Mouse (Mus musculus): Measurements from ENCODE around the gene Olfr641. TPM values are rescaled to one million over a fixed set of nuclear protein-coding genes. Genes with fewer than 3 reads are reported as not detected.

The Olfr641 gene
- polyA plus RNA-seq, 1 experiment = not detected

DNA sequence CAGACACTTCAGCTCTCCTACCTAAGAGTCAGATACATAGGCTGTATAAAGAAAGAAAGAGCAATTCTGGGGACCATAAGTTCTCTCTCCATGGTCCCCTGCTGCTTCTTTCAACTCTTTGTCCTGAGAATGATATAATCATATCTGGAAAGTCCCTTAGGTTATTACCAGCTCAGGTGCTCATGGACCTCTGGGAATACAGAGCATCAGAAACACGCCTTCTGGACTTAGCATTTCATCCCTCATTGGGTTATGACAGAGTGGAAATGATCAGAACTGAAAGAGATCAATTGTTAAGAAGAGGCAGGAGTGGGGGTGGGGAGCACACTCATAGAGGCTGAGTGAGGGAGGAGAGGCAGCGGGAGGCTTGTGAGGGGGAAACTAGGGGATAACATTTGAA, 36.5 kb downstream of the Olfr641 start, which contains the start of gene Olfr644:
TSS of gene Olfr644 (minus strand) at position 101 of the 400 bp plus-strand sequence.
- no peaks in the 10 kb centered on the region for H3K4me1 ChIP-seq (ENCODE audit: control insufficient read depth, insufficient read depth, low read length)
- TF ChIP-seq CTCF (IDR thresholded peaks at IDR 0.05; ENCODE audit: low read depth, low read length) (no peak), EP300 (IDR thresholded peaks at IDR 0.05; ENCODE audit: insufficient read depth, low read depth, low read length) (no peak)
- no peak within 1 kb of the TSS for H3K27ac ChIP-seq (ENCODE audit: insufficient read depth, low read length)
- no peak within 1 kb of the TSS for H3K4me3 ChIP-seq (ENCODE audit: low read depth, low read length)
- H3K9ac ChIP-seq (ENCODE audit: low read depth, poor library complexity, severe bottlenecking) = no peak within 1 kb of the TSS
- no peaks in the 10 kb centered on the region for H3K27me3 ChIP-seq (ENCODE audit: control insufficient read depth, insufficient read depth, low read length, poor library complexity, severe bottlenecking)
- no peaks in the 10 kb centered on the region for H3K36me3 ChIP-seq (ENCODE audit: control insufficient read depth, insufficient read depth, low read length, poor library complexity, severe bottlenecking)
- H3K9me3 ChIP-seq (replicated peaks; ENCODE audit: control insufficient read depth, insufficient read depth, low read length, poor library complexity, severe bottlenecking) = no peaks in the 10 kb centered on the region

DNA sequence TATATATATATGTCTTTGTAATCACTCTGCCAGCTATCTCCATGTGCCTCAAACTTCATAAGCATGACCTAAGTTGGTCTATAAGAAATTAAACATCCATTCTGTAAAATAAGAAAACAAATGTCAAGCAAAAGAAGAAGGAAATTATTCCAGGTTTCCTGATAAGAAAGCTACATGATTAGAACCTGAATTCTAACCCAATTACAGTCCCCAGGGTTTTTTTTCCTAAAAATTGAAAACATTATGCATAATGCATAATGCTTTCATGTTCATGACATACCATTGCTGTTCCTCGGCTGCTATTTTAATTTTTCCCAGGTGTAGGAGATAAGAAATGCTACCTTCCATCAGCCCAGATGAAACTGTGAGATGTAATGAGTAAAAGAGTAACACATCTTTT, 50.1 kb downstream of the Olfr641 start, which contains the start of gene Olfr645:
TSS of gene Olfr645 (minus strand) at position 101 of the 400 bp plus-strand sequence.
- no peak for TF ChIP-seq EP300 (IDR thresholded peaks at IDR 0.05; ENCODE audit: insufficient read depth, low read depth, low read length)
- no peak for TF ChIP-seq CTCF (IDR thresholded peaks at IDR 0.05; ENCODE audit: low read depth, low read length)
- TF ChIP-seq POLR2A (IDR thresholded peaks at IDR 0.05; ENCODE audit: insufficient read depth, low read length) = no peak
- Histone ChIP-seq H3K27ac (ENCODE audit: insufficient read depth, low read length) (no peak within 1 kb of the TSS), H3K9ac (ENCODE audit: low read depth, poor library complexity, severe bottlenecking) (no peak within 1 kb of the TSS), H3K9me3 (replicated peaks; ENCODE audit: control insufficient read depth, insufficient read depth, low read length, poor library complexity, severe bottlenecking) (no peaks in the 10 kb centered on the region), H3K4me1 (ENCODE audit: control insufficient read depth, insufficient read depth, low read length) (no peaks in the 10 kb centered on the region), H3K4me3 (ENCODE audit: low read depth, low read length) (no peak within 1 kb of the TSS), H3K27me3 (ENCODE audit: control insufficient read depth, insufficient read depth, low read length, poor library complexity, severe bottlenecking) (no peaks in the 10 kb centered on the region), H3K36me3 (ENCODE audit: control insufficient read depth, insufficient read depth, low read length, poor library complexity, severe bottlenecking) (no peaks in the 10 kb centered on the region)

Other genes with a start within 250 kb of the Olfr641 start
- gene Olfr67, start 243.6 kb upstream of the Olfr641 start, polyA plus RNA-seq (2011; ENCODE audit: insufficient read depth, insufficient read length, low read depth, missing spikeins) = not detected in 2 replicates
- gene Hbb-bt, start 221.4 kb upstream of the Olfr641 start, polyA plus RNA-seq (2011; ENCODE audit: insufficient read depth, insufficient read length, low read depth, missing spikeins) = 1.2 and 2.2 TPM in 2 replicates
- gene Hbb-bs, start 207.3 kb upstream of the Olfr641 start, polyA plus RNA-seq (2011; ENCODE audit: insufficient read depth, insufficient read length, low read depth, missing spikeins) = 3.5 TPM in 1 of 2 replicates, not detected in the other
- not detected in 2 replicates for gene Hbb-bh2, start 194.9 kb upstream of the Olfr641 start, polyA plus RNA-seq (2011; ENCODE audit: insufficient read depth, insufficient read length, low read depth, missing spikeins)
- not detected in 2 replicates for gene Hbb-bh1, start 192.3 kb upstream of the Olfr641 start, polyA plus RNA-seq (2011; ENCODE audit: insufficient read depth, insufficient read length, low read depth, missing spikeins)
- gene Hbb-y, start 182.2 kb upstream of the Olfr641 start, polyA plus RNA-seq (2011; ENCODE audit: insufficient read depth, insufficient read length, low read depth, missing spikeins) = 1.4 TPM in 1 of 2 replicates, not detected in the other
- not detected in 2 replicates for gene Olfr66, start 149.2 kb upstream of the Olfr641 start, polyA plus RNA-seq (2011; ENCODE audit: insufficient read depth, insufficient read length, low read depth, missing spikeins)
- gene Olfr64, start 141.0 kb upstream of the Olfr641 start, polyA plus RNA-seq (2011; ENCODE audit: insufficient read depth, insufficient read length, low read depth, missing spikeins) = not detected in 2 replicates
- not detected in 2 replicates for gene Olfr65, start 132.0 kb upstream of the Olfr641 start, polyA plus RNA-seq (2011; ENCODE audit: insufficient read depth, insufficient read length, low read depth, missing spikeins)
- not detected in 2 replicates for gene Olfr631, start 106.6 kb upstream of the Olfr641 start, polyA plus RNA-seq (2011; ENCODE audit: insufficient read depth, insufficient read length, low read depth, missing spikeins)
- not detected in 2 replicates for gene Olfr632, start 101.1 kb upstream of the Olfr641 start, polyA plus RNA-seq (2011; ENCODE audit: insufficient read depth, insufficient read length, low read depth, missing spikeins)
- not detected in 2 replicates for gene Olfr633, start 91.0 kb upstream of the Olfr641 start, polyA plus RNA-seq (2011; ENCODE audit: insufficient read depth, insufficient read length, low read depth, missing spikeins)
- gene Olfr635, start 64.3 kb upstream of the Olfr641 start, polyA plus RNA-seq (2011; ENCODE audit: insufficient read depth, insufficient read length, low read depth, missing spikeins) = 0.08 and 0.13 TPM in 2 replicates
- not detected in 2 replicates for gene Olfr638, start 36.7 kb upstream of the Olfr641 start, polyA plus RNA-seq (2011; ENCODE audit: insufficient read depth, insufficient read length, low read depth, missing spikeins)
- not detected in 2 replicates for gene Olfr639, start 18.1 kb upstream of the Olfr641 start, polyA plus RNA-seq (2011; ENCODE audit: insufficient read depth, insufficient read length, low read depth, missing spikeins)
- not detected in 2 replicates for gene Olfr640, start 9.9 kb upstream of the Olfr641 start, polyA plus RNA-seq (2011; ENCODE audit: insufficient read depth, insufficient read length, low read depth, missing spikeins)
- 0.14 TPM in 1 of 2 replicates, not detected in the other for gene Olfr642, start 17.2 kb downstream of the Olfr641 start, polyA plus RNA-seq (2011; ENCODE audit: insufficient read depth, insufficient read length, low read depth, missing spikeins)
- not detected in 2 replicates for gene 4930516K23Rik, start 26.0 kb downstream of the Olfr641 start, polyA plus RNA-seq (2011; ENCODE audit: insufficient read depth, insufficient read length, low read depth, missing spikeins)
- not detected in 2 replicates for gene Olfr644, start 36.4 kb downstream of the Olfr641 start, polyA plus RNA-seq (2011; ENCODE audit: insufficient read depth, insufficient read length, low read depth, missing spikeins)
- gene Olfr645, start 50.0 kb downstream of the Olfr641 start, polyA plus RNA-seq (2011; ENCODE audit: insufficient read depth, insufficient read length, low read depth, missing spikeins) = not detected in 2 replicates
- gene Olfr646, start 69.4 kb downstream of the Olfr641 start, polyA plus RNA-seq (2011; ENCODE audit: insufficient read depth, insufficient read length, low read depth, missing spikeins) = not detected in 2 replicates
- gene Ubqln5, start 94.4 kb downstream of the Olfr641 start, polyA plus RNA-seq (2011; ENCODE audit: insufficient read depth, insufficient read length, low read depth, missing spikeins) = not detected in 2 replicates
- gene Olfr643, start 102.0 kb downstream of the Olfr641 start, polyA plus RNA-seq (2011; ENCODE audit: insufficient read depth, insufficient read length, low read depth, missing spikeins) = not detected in 2 replicates
- not detected in 2 replicates for gene Ubqln3, start 107.8 kb downstream of the Olfr641 start, polyA plus RNA-seq (2011; ENCODE audit: insufficient read depth, insufficient read length, low read depth, missing spikeins)
- not detected in 2 replicates for gene Ubqlnl, start 115.1 kb downstream of the Olfr641 start, polyA plus RNA-seq (2011; ENCODE audit: insufficient read depth, insufficient read length, low read depth, missing spikeins)
- not detected in 2 replicates for gene Olfm5, start 129.4 kb downstream of the Olfr641 start, polyA plus RNA-seq (2011; ENCODE audit: insufficient read depth, insufficient read length, low read depth, missing spikeins)
- gene Olfr648, start 147.9 kb downstream of the Olfr641 start, polyA plus RNA-seq (2011; ENCODE audit: insufficient read depth, insufficient read length, low read depth, missing spikeins) = not detected in 2 replicates
- not detected in 2 replicates for gene Olfr649, start 160.5 kb downstream of the Olfr641 start, polyA plus RNA-seq (2011; ENCODE audit: insufficient read depth, insufficient read length, low read depth, missing spikeins)
- 119 and 128 TPM in 2 replicates for gene Trim6, start 183.3 kb downstream of the Olfr641 start, polyA plus RNA-seq (2011; ENCODE audit: insufficient read depth, insufficient read length, low read depth, missing spikeins)
- 10.6 and 11.6 TPM in 2 replicates for gene Trim34a, start 209.0 kb downstream of the Olfr641 start, polyA plus RNA-seq (2011; ENCODE audit: insufficient read depth, insufficient read length, low read depth, missing spikeins)

All from ES-Bruce4 (cell line).